Mouse (Mus musculus) neural tube, embryonic 10.5 days (tissue): ENCODE measurements around the gene Miox.

ENCODE experiments used
- DNase-seq: peaks from one replicate; pipeline ENCODE4 v3.0.0-alpha.2; 2017; ENCODE audit warnings: low spot score; ENCODE audit errors: extremely low spot score

Miox gene

GRCm38 (mm10) chr15:89315190-89315731, 18.9 kb upstream of the Miox start, which contains the start of gene Sbf1:
Gene Sbf1 (minus strand): TSS chr15:89315311.
- peak; percentile 96 for DNase-seq

- DNase-seq, result no peak
These were observed 18.1 kb upstream of the Miox start for GRCm38 (mm10) chr15:89316146-89316545.

GRCm38 (mm10) chr15:89321264-89321663, 12.9 kb upstream of the Miox start:
- DNase-seq, result no peak

- no peak for DNase-seq
These were observed 11.3 kb upstream of the Miox start, which contains the start of gene Adm2 for GRCm38 (mm10) chr15:89322670-89323522. Gene Adm2 (plus strand): TSS chr15:89322720.

GRCm38 (mm10) chr15:89323656-89324055, 10.5 kb upstream of the Miox start:
- DNase-seq, result no peak

- DNase-seq, result no peak
These were observed 7.8 kb upstream of the Miox start for GRCm38 (mm10) chr15:89326441-89326840.

GRCm38 (mm10) chr15:89334774-89335537, 758 bp downstream of the Miox start:
- no peak for DNase-seq

- no peak for DNase-seq
These were observed 2.2 kb downstream of the Miox start for GRCm38 (mm10) chr15:89336422-89336821.

GRCm38 (mm10) chr15:89339696-89340095, 5.5 kb downstream of the Miox start:
- DNase-seq, result no peak

- DNase-seq, result no peak
These were observed 5.9 kb downstream of the Miox start for GRCm38 (mm10) chr15:89340136-89340535.

GRCm38 (mm10) chr15:89341678-89342077, 7.5 kb downstream of the Miox start:
- no peak for DNase-seq

GRCm38 (mm10) chr15:89343325-89343724, 9.1 kb downstream of the Miox start:
- no peak for DNase-seq

GRCm38 (mm10) chr15:89350447-89350846, 16.2 kb downstream of the Miox start:
- DNase-seq, result no peak

- DNase-seq, result no peak
These were observed 17.1 kb downstream of the Miox start for GRCm38 (mm10) chr15:89351302-89351701.

GRCm38 (mm10) chr15:89352054-89352453, 17.9 kb downstream of the Miox start:
- no peak for DNase-seq

GRCm38 (mm10) chr15:89352795-89353194, 18.6 kb downstream of the Miox start:
- no peak for DNase-seq

GRCm38 (mm10) chr15:89353837-89354236, 19.6 kb downstream of the Miox start:
- DNase-seq, result no peak

- no peak for DNase-seq
These were observed 20.3 kb downstream of the Miox start for GRCm38 (mm10) chr15:89354455-89354854.

GRCm38 (mm10) chr15:89355241-89356187, 21.3 kb downstream of the Miox start, which contains the start of the genes Lmf2 and Ncaph2:
Gene Lmf2 (minus strand): TSS chr15:89355659.
Gene Ncaph2 (plus strand): TSS chr15:89355719.
- DNase-seq, result peak; percentile 99

GRCm38 (mm10) chr15:89356372-89356771, 22.2 kb downstream of the Miox start:
- peak; percentile 88 for DNase-seq

- no peak for DNase-seq
These were observed 24.6 kb downstream of the Miox start for GRCm38 (mm10) chr15:89358784-89359183.
